Mouse (Mus musculus): ENCODE results near the gene Scfd2. TPM values are rescaled to one million over a fixed set of nuclear protein-coding genes. Genes with fewer than 3 reads are reported as not detected.

The Scfd2 gene
- polyA plus RNA-seq, 2 experiments: 3.9 to 9.4 TPM

- ATAC-seq (ENCODE audit: insufficient read depth): no peak
- WGBS (ENCODE audit: insufficient replicate concordance): 59% methylated on average over 18 of the region's 18 CpGs
- Histone ChIP-seq H3K9me3 (ENCODE audit: control insufficient read depth, low read length) (no peaks in the 10 kb centered on the region), H3K4me1 (replicated peaks; ENCODE audit: control insufficient read depth in 2 of 2, insufficient read depth in 2 of 2, low read length in 1 of 2) (peaks cover 0 to 8% of the 10 kb centered on the region in 2 experiments; a peak in 2 of 4 replicates), H3K36me3 (replicated peaks; ENCODE audit: control insufficient read depth, insufficient read depth, low read depth) (no peaks in the 10 kb centered on the region), H3K9ac (replicated peaks) (no peak overlapping the region), H3K4me3 (ENCODE audit: insufficient read depth in 1 of 2, low read depth in 2 of 2, low read length in 2 of 2) (no peak overlapping the region), H3K27me3 (ENCODE audit: control insufficient read depth, insufficient read depth, low read length) (no peaks in the 10 kb centered on the region; the same call in 1 of the 2 replicates), H3K27ac (no peak overlapping the region), H3K4me2 (ENCODE audit: low read depth) (no peak overlapping the region)
- no peak for DNase-seq (ENCODE audit: low read depth in 3 of 3, low spot score in 3 of 3)
- TF ChIP-seq CTCF (IDR thresholded peaks at IDR 0.05; ENCODE audit: low read depth) (no peak), EP300 (IDR thresholded peaks at IDR 0.05; ENCODE audit: low read depth) (no peak)
These were observed 358.3 kb downstream of the Scfd2 start for GRCm38 (mm10) chr5:74173162-74173844.

DNA sequence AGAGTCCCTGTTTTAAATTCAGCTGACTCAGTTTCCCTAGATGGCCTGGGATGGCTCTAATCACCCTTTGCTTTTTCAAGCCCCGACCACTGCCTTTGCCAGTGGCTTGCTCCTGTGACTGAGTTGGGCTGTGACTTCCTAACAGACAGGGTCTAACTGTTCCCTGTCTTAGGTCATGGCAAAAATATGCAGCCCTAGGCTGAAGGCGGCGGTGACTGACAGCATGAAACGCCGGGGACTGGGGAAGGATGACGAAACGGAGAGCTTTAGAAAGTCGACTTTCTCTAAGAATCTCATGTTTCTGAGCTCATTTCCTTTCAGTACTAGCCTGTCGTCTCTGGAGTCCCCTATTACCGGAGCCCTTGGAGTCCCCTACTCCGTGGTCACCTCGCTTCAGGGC is 359.4 kb downstream of the Scfd2 start:
- DNase-seq (ENCODE audit: low read depth in 3 of 3, low spot score in 3 of 3): no peak
- Histone ChIP-seq H3K36me3 (replicated peaks; ENCODE audit: control insufficient read depth, insufficient read depth, low read depth) (no peaks in the 10 kb centered on the region), H3K4me1 (replicated peaks; ENCODE audit: control insufficient read depth in 2 of 2, insufficient read depth in 2 of 2, low read length in 1 of 2) (peaks cover 0 to 8% of the 10 kb centered on the region in 2 experiments; a peak in 2 of 4 replicates), H3K27ac (no peak overlapping the region), H3K4me2 (ENCODE audit: low read depth) (no peak overlapping the region), H3K9me3 (ENCODE audit: control insufficient read depth, low read length) (no peaks in the 10 kb centered on the region), H3K27me3 (ENCODE audit: control insufficient read depth, insufficient read depth, low read length) (no peaks in the 10 kb centered on the region; the same call in 1 of the 2 replicates), H3K4me3 (ENCODE audit: insufficient read depth in 1 of 2, low read depth in 2 of 2, low read length in 2 of 2) (no peak overlapping the region), H3K9ac (replicated peaks) (no peak overlapping the region)
- TF ChIP-seq EP300 (IDR thresholded peaks at IDR 0.05; ENCODE audit: low read depth): no peak
- no peak for TF ChIP-seq CTCF (IDR thresholded peaks at IDR 0.05; ENCODE audit: low read depth)
- WGBS (ENCODE audit: insufficient replicate concordance): 40% methylated on average over 12 of the region's 12 CpGs
- ATAC-seq (ENCODE audit: insufficient read depth): no peak

GRCm38 (mm10) chr5:74171768-74172167 is 359.8 kb downstream of the Scfd2 start:
- Histone ChIP-seq H3K4me3 (ENCODE audit: insufficient read depth in 1 of 2, low read depth in 2 of 2, low read length in 2 of 2) (no peak overlapping the region), H3K4me1 (replicated peaks; ENCODE audit: control insufficient read depth in 2 of 2, insufficient read depth in 2 of 2, low read length in 1 of 2) (peaks cover 0 to 8% of the 10 kb centered on the region in 2 experiments; a peak in 2 of 4 replicates), H3K36me3 (replicated peaks; ENCODE audit: control insufficient read depth, insufficient read depth, low read depth) (no peaks in the 10 kb centered on the region), H3K27ac (no peak overlapping the region), H3K4me2 (ENCODE audit: low read depth) (no peak overlapping the region), H3K9ac (replicated peaks) (no peak overlapping the region), H3K27me3 (ENCODE audit: control insufficient read depth, insufficient read depth, low read length) (no peaks in the 10 kb centered on the region; the same call in 1 of the 2 replicates), H3K9me3 (ENCODE audit: control insufficient read depth, low read length) (no peaks in the 10 kb centered on the region)
- 59% methylated on average over 9 of the region's 9 CpGs for WGBS (ENCODE audit: insufficient replicate concordance)
- no peak for TF ChIP-seq CTCF (IDR thresholded peaks at IDR 0.05; ENCODE audit: low read depth)
- TF ChIP-seq EP300 (IDR thresholded peaks at IDR 0.05; ENCODE audit: low read depth): no peak
- no peak for DNase-seq (ENCODE audit: low read depth in 3 of 3, low spot score in 3 of 3)
- ATAC-seq (ENCODE audit: insufficient read depth): no peak

GRCm38 (mm10) chr5:74168085-74168484 is 363.5 kb downstream of the Scfd2 start:
- Histone ChIP-seq H3K4me3 (ENCODE audit: insufficient read depth in 1 of 2, low read depth in 2 of 2, low read length in 2 of 2) (no peak overlapping the region), H3K4me2 (ENCODE audit: low read depth) (no peak overlapping the region), H3K27ac (no peak overlapping the region), H3K27me3 (ENCODE audit: control insufficient read depth, insufficient read depth, low read length) (no peaks in the 10 kb centered on the region; the same call in 1 of the 2 replicates), H3K4me1 (replicated peaks; ENCODE audit: control insufficient read depth in 2 of 2, insufficient read depth in 2 of 2, low read length in 1 of 2) (peaks cover 0 to 7% of the 10 kb centered on the region in 2 experiments; a peak in 2 of 4 replicates), H3K36me3 (replicated peaks; ENCODE audit: control insufficient read depth, insufficient read depth, low read depth) (no peaks in the 10 kb centered on the region), H3K9me3 (ENCODE audit: control insufficient read depth, low read length) (no peaks in the 10 kb centered on the region), H3K9ac (replicated peaks) (no peak overlapping the region)
- ATAC-seq (ENCODE audit: insufficient read depth) (no peak), DNase-seq (ENCODE audit: low read depth in 3 of 3, low spot score in 3 of 3) (no peak)
- TF ChIP-seq CTCF (IDR thresholded peaks at IDR 0.05; ENCODE audit: low read depth) (no peak), EP300 (IDR thresholded peaks at IDR 0.05; ENCODE audit: low read depth) (no peak)
- WGBS (ENCODE audit: insufficient replicate concordance): 56% methylated on average over 3 of the region's 3 CpGs

DNA sequence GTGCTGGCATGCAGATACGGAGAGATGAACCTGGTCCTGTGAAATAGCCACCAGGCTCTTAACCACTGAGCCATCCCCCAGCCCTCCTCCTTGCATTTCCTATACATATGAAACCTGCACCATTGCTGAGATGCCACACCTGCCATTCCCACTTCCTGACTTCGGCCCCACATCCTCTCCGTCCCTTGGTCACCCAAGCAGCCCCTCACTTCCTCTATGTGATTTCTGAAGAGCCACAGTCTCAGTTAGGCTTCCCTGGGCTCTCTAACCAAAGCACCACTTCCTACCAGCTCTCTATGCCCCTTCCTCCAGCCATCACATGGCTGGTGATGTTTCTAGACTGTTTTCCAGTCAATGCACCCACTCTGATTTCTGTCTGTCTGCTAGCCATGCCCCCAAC is 364.9 kb downstream of the Scfd2 start:
- TF ChIP-seq CTCF (IDR thresholded peaks at IDR 0.05; ENCODE audit: low read depth) (no peak), EP300 (IDR thresholded peaks at IDR 0.05; ENCODE audit: low read depth) (no peak)
- H3K27ac ChIP-seq: no peak overlapping the region
- H3K4me1 ChIP-seq (replicated peaks; ENCODE audit: control insufficient read depth in 2 of 2, insufficient read depth in 2 of 2, low read length in 1 of 2): no peaks in the 10 kb centered on the region
- ATAC-seq (ENCODE audit: insufficient read depth) (no peak), DNase-seq (ENCODE audit: low read depth in 3 of 3, low spot score in 3 of 3) (no peak)
- no peak overlapping the region for H3K4me2 ChIP-seq (ENCODE audit: low read depth)
- no peaks in the 10 kb centered on the region for H3K27me3 ChIP-seq (ENCODE audit: control insufficient read depth, insufficient read depth, low read length)
- no peaks in the 10 kb centered on the region for H3K9me3 ChIP-seq (ENCODE audit: control insufficient read depth, low read length)
- no peak overlapping the region for H3K9ac ChIP-seq (replicated peaks)
- WGBS (ENCODE audit: insufficient replicate concordance): 39% methylated on average over 3 of the region's 3 CpGs
- no peaks in the 10 kb centered on the region for H3K36me3 ChIP-seq (replicated peaks; ENCODE audit: control insufficient read depth, insufficient read depth, low read depth)
- H3K4me3 ChIP-seq (ENCODE audit: insufficient read depth in 1 of 2, low read depth in 2 of 2, low read length in 2 of 2): no peak overlapping the region
